Mouse (Mus musculus) embryonic facial prominence, embryonic 12.5 days (tissue): ENCODE measurements around the gene 2900026A02Rik. TPM values are rescaled to one million over a fixed set of nuclear protein-coding genes. Genes with fewer than 3 reads are reported as not detected.

Experiments used
- ATAC-seq: fragments of 200-750 bp; cut with Nextera tagmentation; 2 replicates; pipeline ENCODE4 v1.8.0; 2017; ENCODE audit not compliant: insufficient number of reproducible peaks, insufficient read depth, low FRiP score, low TSS enrichment
- H3K27ac ChIP-seq: fragments of 300-500 bp; sonication (generic); 2 replicates; pipeline ENCODE4 v1.5.1; 2016; ENCODE audit warnings: mild to moderate bottlenecking
- H3K27me3 ChIP-seq: fragments of 300-500 bp; sonication (generic); 2 replicates; pipeline ENCODE4 v1.6.1; 2016; ENCODE audit warnings: mild to moderate bottlenecking, moderate library complexity
- H3K36me3 ChIP-seq: fragments of 300-500 bp; sonication (generic); 2 replicates; pipeline ENCODE4 v1.6.1; 2016; ENCODE audit warnings: mild to moderate bottlenecking
- H3K4me1 ChIP-seq: fragments of 300-500 bp; sonication (generic); 2 replicates; pipeline ENCODE4 v1.6.1; 2016
- H3K4me2 ChIP-seq: fragments of 300-500 bp; sonication (generic); replicated peaks from 2 replicates; pipeline ENCODE4 v1.6.1; 2016; ENCODE audit warnings: mild to moderate bottlenecking, moderate library complexity
- H3K4me3 ChIP-seq: fragments of 300-500 bp; sonication (generic); 2 replicates; pipeline ENCODE4 v1.5.1; 2016; ENCODE audit warnings: mild to moderate bottlenecking
- H3K9ac ChIP-seq: fragments of 300-500 bp; sonication (generic); 2 replicates; pipeline ENCODE4 v1.6.1; 2016; ENCODE audit warnings: mild to moderate bottlenecking, moderate library complexity
- H3K9me3 ChIP-seq: fragments of 300-500 bp; sonication (generic); 2 replicates; pipeline ENCODE4 v1.6.1; 2016; ENCODE audit warnings: mild to moderate bottlenecking, moderate library complexity
- whole genome bisulfite sequencing: fragments of 180-500 bp; shearing (Covaris S2); methylation state at CpG from one replicate; pipeline ENCODE4 v1.1.7; 2016; 5-methylcytosine and 5-hydroxymethylcytosine counted together
- polyA plus RNA-seq: library from polyadenylated mRNA; unstranded; fragments of >200 nt; fragmentation: Nextera tagmentation; extraction: Ambion mirVana; gene quantifications from 2 replicates; pipeline ENCODE4 v1.2.1, GENCODE M21; 2016

Gene 2900026A02Rik
- polyA plus RNA-seq, 1 experiment from 2014 or later: 5.8 TPM

DNA sequence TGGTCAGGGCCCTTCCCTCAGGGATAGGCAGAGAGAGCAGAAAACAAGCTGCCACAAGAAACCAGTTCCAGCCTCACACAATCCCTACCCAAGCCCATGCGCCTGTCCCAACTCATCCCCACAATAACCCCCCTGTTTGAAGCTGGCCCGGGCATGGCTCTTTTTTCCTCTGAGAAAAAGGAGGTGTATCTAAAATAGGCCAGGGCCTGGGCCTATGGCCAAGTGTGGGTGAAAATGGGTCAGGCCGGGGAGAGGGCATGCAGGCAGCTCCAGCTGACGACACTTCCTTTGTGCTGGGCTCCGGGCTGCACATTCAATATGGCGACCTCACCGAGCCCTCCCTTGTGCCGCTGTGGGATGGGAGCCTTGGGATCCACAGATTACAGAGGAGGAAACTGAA is 177.5 kb downstream of the 2900026A02Rik start:
- H3K4me3 ChIP-seq: no peak overlapping the region
- H3K9ac ChIP-seq: no peak overlapping the region
- H3K27ac ChIP-seq: no peak overlapping the region
- H3K9me3 ChIP-seq: no peaks in the 10 kb centered on the region
- H3K4me2 ChIP-seq: no peak overlapping the region
- 87% methylated on average over 8 of the region's 8 CpGs for WGBS
- H3K4me1 ChIP-seq: peaks cover 9% of the 10 kb centered on the region; the same call in 1 of the 2 replicates
- no peaks in the 10 kb centered on the region for H3K36me3 ChIP-seq
- ATAC-seq: no peak
- H3K27me3 ChIP-seq: 0 out of 2 replicates have a peak, but pooled peaks cover 3% of the 10 kb centered on the region

DNA sequence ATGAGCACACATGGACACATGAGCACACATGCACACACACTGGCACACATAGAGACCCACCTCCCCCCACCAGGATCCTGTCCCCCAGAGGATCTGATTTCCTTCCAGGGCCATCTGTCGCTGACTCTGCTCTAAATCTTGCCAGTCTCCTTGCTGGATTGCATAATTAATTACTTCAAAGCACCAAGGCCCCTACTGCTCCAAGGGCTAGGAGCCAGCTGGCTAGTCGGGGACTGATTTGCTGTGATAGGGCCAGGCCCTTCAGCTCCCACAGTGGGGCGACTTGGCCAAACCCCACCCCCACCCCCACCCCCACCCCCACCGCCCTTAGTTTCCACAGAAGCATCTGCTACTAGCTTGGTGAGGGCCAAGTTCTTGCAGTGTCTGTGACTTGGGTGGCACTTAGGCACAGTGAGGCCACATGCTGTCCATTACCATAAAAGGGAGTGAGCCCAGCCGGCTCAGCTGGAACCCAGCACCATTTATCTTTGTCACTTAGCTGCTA is 179.4 kb downstream of the 2900026A02Rik start:
- H3K4me3 ChIP-seq: no peak overlapping the region
- H3K4me2 ChIP-seq: no peak overlapping the region
- H3K27me3 ChIP-seq: 0 out of 2 replicates have a peak, but pooled peaks cover 3% of the 10 kb centered on the region
- H3K9ac ChIP-seq: no peak overlapping the region
- H3K4me1 ChIP-seq: peaks cover 11% of the 10 kb centered on the region; the same call in 1 of the 2 replicates
- no peaks in the 10 kb centered on the region for H3K9me3 ChIP-seq
- H3K27ac ChIP-seq: no peak overlapping the region
- H3K36me3 ChIP-seq: no peaks in the 10 kb centered on the region
- peak; percentile 61; the same call in 1 of the 2 replicates for ATAC-seq
- WGBS: 16% methylated on average over 5 of the region's 5 CpGs

- Histone ChIP-seq H3K4me3 (no peak overlapping the region), H3K9ac (no peak overlapping the region), H3K27ac (no peak overlapping the region), H3K4me1 (peaks cover 12% of the 10 kb centered on the region; the same call in 1 of the 2 replicates), H3K36me3 (no peaks in the 10 kb centered on the region), H3K27me3 (0 out of 2 replicates have a peak, but pooled peaks cover 3% of the 10 kb centered on the region), H3K9me3 (no peaks in the 10 kb centered on the region), H3K4me2 (no peak overlapping the region)
- no peak for ATAC-seq
- WGBS: 83% methylated on average over 6 of the region's 6 CpGs
These were observed 180.3 kb downstream of the 2900026A02Rik start for GRCm38 (mm10) chr5:113040776-113041175.

DNA sequence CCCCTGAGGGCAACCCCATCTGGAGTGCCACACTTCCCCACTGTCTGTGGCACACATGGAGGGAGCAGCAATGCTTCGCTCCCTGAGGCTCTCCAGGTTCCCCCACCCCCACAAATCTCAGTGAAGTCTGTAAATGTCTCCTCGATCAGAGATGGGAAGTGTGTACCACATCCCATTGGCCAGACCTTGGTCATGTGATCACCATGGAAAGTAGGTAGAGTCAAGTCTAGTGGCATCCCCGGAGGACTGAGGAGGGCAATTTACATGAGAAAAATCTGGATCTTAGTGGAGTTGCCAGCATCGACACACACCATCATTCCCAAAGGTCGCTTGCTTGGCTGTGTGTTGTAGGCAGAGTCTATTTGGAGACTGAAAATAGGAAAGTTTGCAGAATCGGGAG is 182.4 kb downstream of the 2900026A02Rik start:
- Histone ChIP-seq H3K4me3 (no peak overlapping the region), H3K27ac (no peak overlapping the region), H3K9me3 (no peaks in the 10 kb centered on the region), H3K36me3 (no peaks in the 10 kb centered on the region), H3K4me1 (peaks cover 16% of the 10 kb centered on the region; the same call in 1 of the 2 replicates), H3K9ac (no peak overlapping the region), H3K27me3 (0 out of 2 replicates have a peak, but pooled peaks cover 3% of the 10 kb centered on the region), H3K4me2 (no peak overlapping the region)
- WGBS: 85% methylated on average over 6 of the region's 6 CpGs
- no peak for ATAC-seq

Other genes with a start within 250 kb of the 2900026A02Rik start
- 13.5 and 14.4 TPM in 2 replicates for gene Grk3, start 205.4 kb downstream of the 2900026A02Rik start, polyA plus RNA-seq
- gene Crybb2, start 151.1 kb downstream of the 2900026A02Rik start, polyA plus RNA-seq: not detected in 2 replicates
- gene Crybb3, start 139.7 kb downstream of the 2900026A02Rik start, polyA plus RNA-seq: 34.0 and 84.1 TPM in 2 replicates
- gene Tmem211, start 5.7 kb upstream of the 2900026A02Rik start, polyA plus RNA-seq: 0.24 and 0.42 TPM in 2 replicates
- gene Sgsm1, start 89.5 kb upstream of the 2900026A02Rik start, polyA plus RNA-seq: 5.3 and 5.6 TPM in 2 replicates
- gene Aym1, start 136.1 kb upstream of the 2900026A02Rik start, polyA plus RNA-seq: not detected in 2 replicates